Mouse (Mus musculus) thymus, postnatal 36 days (tissue): ENCODE data around the gene Greb1.

Experiments
- DNase-seq, 2 experiments: peaks; one replicate each; pipeline ENCODE4 v3.0.0; 2022; ENCODE audit warnings: mixed read lengths in 2 of 2

The Greb1 gene

DNA sequence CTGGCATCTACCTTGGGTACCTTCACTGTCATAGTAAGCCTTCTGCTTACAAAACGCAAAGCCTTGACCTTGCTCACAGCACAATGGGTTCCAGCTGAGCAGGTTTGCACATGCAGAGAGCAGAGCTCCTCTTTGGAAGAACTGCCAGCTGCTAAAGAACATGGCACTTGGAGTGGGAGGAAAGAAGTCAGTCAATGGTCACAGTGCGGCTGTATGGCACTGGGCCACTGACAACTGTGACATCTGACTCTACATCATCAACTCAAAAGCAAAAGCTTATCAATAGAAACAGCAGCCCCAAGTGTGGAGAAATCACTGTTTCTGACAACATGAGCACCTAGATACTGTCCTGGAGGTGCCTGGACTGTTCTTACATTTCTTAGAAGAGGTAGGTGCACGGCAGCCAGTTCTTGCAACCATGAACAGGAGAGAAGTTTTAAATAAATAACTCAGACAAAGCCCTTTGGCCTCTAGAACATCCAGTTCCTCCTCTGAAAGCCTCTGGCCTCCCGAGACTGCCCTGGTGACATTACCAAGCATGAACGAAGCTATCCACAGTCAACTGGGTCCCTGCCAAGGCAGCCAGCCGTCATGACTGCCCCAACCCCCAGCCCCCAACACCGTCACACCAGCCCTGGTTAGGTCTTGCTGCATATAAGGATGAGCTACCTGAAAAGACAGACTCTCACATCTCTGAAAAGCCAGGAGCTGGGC is 170.4 kb downstream of the Greb1 start:
- no peak for DNase-seq
